Mouse (Mus musculus): ENCODE data around the gene Timp2. TPM values are rescaled to one million over a fixed set of nuclear protein-coding genes. Genes with fewer than 3 reads are reported as not detected.
A peak's percentile ranks its signal among the peaks of the same experiment; 100 is the strongest.
"Not testable (repeated sequence)": the region's sequence is repeated elsewhere in the genome, so short reads cannot be mapped to it uniquely, and the experiment has no call there.

Gene Timp2
- polyA plus RNA-seq, 1 experiment from 2014 or later: 30.9 TPM

DNA sequence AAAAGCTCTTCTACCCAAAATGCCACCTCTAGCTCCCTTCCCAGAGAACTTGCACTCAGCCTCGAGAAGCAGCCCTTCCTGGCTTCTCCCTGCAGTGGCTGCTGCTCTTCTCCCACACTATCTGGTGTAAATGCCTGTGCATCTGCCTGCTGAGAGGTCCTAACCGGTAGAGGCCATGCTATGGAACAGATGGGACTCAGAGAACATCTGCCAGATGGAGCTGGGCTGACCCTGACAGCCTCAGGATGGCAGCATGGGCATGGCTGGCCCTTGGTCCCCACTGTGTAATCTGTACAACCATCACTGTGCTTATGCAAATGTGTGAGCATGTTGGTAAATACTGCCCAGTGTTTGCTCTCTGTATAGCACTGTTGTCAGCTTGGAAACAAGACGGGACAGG is 32.9 kb downstream of the Timp2 start:
- no peak overlapping the region for H3K27ac ChIP-seq (ENCODE audit: low read length)
- no peak for ATAC-seq

DNA sequence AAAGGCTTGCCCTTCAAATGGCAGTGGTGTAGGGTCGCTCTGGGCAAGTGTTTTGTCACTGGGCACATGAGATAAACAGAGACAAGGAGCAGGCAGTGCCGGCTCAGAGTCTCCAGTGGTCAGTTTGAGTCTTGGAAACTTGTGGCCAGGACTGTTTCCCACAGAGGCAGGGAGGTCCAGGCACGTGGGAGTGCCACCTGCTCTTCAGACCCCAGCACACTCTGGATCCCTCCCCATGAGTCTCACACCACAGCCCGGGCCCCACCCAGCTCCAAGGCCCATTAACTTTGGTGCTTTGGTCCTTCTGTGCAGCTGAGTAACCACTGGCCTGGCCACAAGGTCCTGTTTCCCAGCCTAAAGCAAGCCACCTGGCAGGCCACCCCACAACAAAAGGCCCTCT is 33.6 kb downstream of the Timp2 start:
- Histone ChIP-seq H3K4me3 (ENCODE audit: low read length) (no peak overlapping the region), H3K9ac (ENCODE audit: low read depth, low read length) (no peak overlapping the region), H3K4me2 (ENCODE audit: low read depth, low read length) (no peak overlapping the region), H3K36me3 (ENCODE audit: control insufficient read depth, insufficient read depth, low read length) (no peaks in the 10 kb centered on the region), H3K27ac (ENCODE audit: low read length) (no peak overlapping the region), H3K4me1 (ENCODE audit: control insufficient read depth, insufficient read depth, low read length) (0 out of 2 replicates have a peak, but pooled peaks cover under 1% of the 10 kb centered on the region), H3K9me3 (ENCODE audit: control insufficient read depth, low read length) (no peaks in the 10 kb centered on the region), H3K27me3 (replicated peaks; ENCODE audit: control insufficient read depth, insufficient read depth, low read length) (no peaks in the 10 kb centered on the region)
- 69% methylated on average over 4 of the region's 4 CpGs for WGBS
- ATAC-seq: no peak

More for the DNA sequence above, 32.9 kb downstream of the Timp2 start:
- H3K4me1 ChIP-seq (ENCODE audit: control insufficient read depth, insufficient read depth, low read length): 0 out of 2 replicates have a peak, but pooled peaks cover 4% of the 10 kb centered on the region
- H3K9ac ChIP-seq (ENCODE audit: low read depth, low read length): no peak overlapping the region
- WGBS: 59% methylated on average over 3 of the region's 3 CpGs
- no peaks in the 10 kb centered on the region for H3K9me3 ChIP-seq (ENCODE audit: control insufficient read depth, low read length)
- no peaks in the 10 kb centered on the region for H3K27me3 ChIP-seq (replicated peaks; ENCODE audit: control insufficient read depth, insufficient read depth, low read length)
- H3K4me3 ChIP-seq (ENCODE audit: low read length): no peak overlapping the region
- no peaks in the 10 kb centered on the region for H3K36me3 ChIP-seq (ENCODE audit: control insufficient read depth, insufficient read depth, low read length)
- H3K4me2 ChIP-seq (ENCODE audit: low read depth, low read length): no peak overlapping the region

DNA sequence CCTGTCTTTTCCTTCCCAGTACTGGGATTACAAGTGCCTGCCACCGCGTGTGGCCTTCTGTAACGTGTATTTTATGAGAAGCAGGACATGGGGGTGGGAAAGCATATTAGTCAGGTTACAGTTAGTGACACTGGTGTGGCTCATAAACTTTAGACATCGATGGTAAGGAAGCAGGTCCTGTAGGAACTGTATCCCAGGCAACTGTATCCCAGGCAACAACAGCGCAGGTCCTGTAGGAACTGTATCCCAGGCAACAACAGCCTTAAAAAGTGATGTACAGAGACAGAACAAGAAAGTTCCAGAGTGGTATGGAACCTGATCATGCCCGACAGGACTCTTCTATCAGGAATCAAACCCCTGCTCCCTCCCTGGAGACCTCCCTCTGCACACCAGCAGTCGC is 34.0 kb downstream of the Timp2 start:
- H3K9ac ChIP-seq (ENCODE audit: low read depth, low read length): no peak overlapping the region
- ATAC-seq: no peak
- H3K36me3 ChIP-seq (ENCODE audit: control insufficient read depth, insufficient read depth, low read length): no peaks in the 10 kb centered on the region
- no peak overlapping the region for H3K4me3 ChIP-seq (ENCODE audit: low read length)
- no peaks in the 10 kb centered on the region for H3K9me3 ChIP-seq (ENCODE audit: control insufficient read depth, low read length)
- WGBS: 85% methylated on average over 7 of the region's 7 CpGs
- H3K4me2 ChIP-seq (ENCODE audit: low read depth, low read length): no peak overlapping the region
- no peak overlapping the region for H3K27ac ChIP-seq (ENCODE audit: low read length)
- H3K27me3 ChIP-seq (replicated peaks; ENCODE audit: control insufficient read depth, insufficient read depth, low read length): no peaks in the 10 kb centered on the region
- H3K4me1 ChIP-seq (ENCODE audit: control insufficient read depth, insufficient read depth, low read length): no peaks in the 10 kb centered on the region

DNA sequence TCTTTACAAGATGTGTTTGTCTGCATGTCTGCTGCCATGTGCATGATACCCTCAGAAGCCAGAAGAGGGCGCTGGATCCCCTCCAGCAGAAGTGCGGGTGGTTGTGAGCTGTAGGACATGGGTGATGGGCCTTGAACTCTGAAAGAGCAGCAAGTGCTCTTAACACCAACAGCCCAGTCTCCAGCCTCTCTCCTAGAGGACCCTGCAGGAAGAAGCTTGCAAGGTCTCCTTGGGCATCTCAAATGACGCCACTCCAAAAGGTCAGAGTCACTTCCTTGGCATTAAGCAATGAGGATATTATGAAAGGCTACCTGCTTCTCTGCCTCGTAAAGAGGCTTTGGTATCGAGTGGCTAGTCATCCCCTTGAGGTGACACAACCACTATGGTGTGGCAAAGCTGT is 36.9 kb downstream of the Timp2 start:
- Histone ChIP-seq H3K4me2 (ENCODE audit: low read depth, low read length) (no peak overlapping the region), H3K4me3 (ENCODE audit: low read length) (no peak overlapping the region), H3K36me3 (ENCODE audit: control insufficient read depth, insufficient read depth, low read length) (no peaks in the 10 kb centered on the region), H3K27me3 (replicated peaks; ENCODE audit: control insufficient read depth, insufficient read depth, low read length) (no peaks in the 10 kb centered on the region), H3K9ac (ENCODE audit: low read depth, low read length) (no peak overlapping the region), H3K4me1 (ENCODE audit: control insufficient read depth, insufficient read depth, low read length) (no peaks in the 10 kb centered on the region), H3K9me3 (ENCODE audit: control insufficient read depth, low read length) (no peaks in the 10 kb centered on the region), H3K27ac (ENCODE audit: low read length) (no peak overlapping the region)
- no peak for ATAC-seq
- 58% methylated on average over 5 of the region's 5 CpGs for WGBS

DNA sequence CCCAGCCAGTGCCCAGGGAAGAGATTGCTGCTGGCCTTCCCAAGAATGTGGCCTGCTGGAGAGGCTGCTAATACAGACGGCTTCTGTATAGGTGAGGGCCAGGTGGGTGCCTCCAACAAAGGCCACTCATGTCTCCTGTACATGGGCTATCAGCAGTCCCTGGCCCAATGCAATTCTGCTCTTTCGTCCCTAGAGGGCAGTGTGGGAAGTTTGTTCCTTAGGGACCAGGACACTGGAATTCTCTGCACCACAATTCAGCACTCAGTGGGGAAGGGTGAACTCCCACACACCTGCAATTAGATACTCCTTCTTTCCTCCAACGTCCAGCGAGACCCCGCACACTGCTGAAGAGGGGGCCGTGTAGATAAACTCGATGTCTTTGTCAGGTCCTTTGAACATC is 38.4 kb downstream of the Timp2 start:
- H3K4me1 ChIP-seq (ENCODE audit: control insufficient read depth, insufficient read depth, low read length): no peaks in the 10 kb centered on the region
- H3K36me3 ChIP-seq (ENCODE audit: control insufficient read depth, insufficient read depth, low read length): no peaks in the 10 kb centered on the region
- H3K27ac ChIP-seq (ENCODE audit: low read length): no peak overlapping the region
- H3K27me3 ChIP-seq (replicated peaks; ENCODE audit: control insufficient read depth, insufficient read depth, low read length): no peaks in the 10 kb centered on the region
- peak; percentile 40; the same call in 1 of the 2 replicates for ATAC-seq
- H3K4me2 ChIP-seq (ENCODE audit: low read depth, low read length): no peak overlapping the region
- H3K9ac ChIP-seq (ENCODE audit: low read depth, low read length): no peak overlapping the region
- H3K4me3 ChIP-seq (ENCODE audit: low read length): no peak overlapping the region
- H3K9me3 ChIP-seq (ENCODE audit: control insufficient read depth, low read length): no peaks in the 10 kb centered on the region
- 14% methylated on average over 7 of the region's 7 CpGs for WGBS

DNA sequence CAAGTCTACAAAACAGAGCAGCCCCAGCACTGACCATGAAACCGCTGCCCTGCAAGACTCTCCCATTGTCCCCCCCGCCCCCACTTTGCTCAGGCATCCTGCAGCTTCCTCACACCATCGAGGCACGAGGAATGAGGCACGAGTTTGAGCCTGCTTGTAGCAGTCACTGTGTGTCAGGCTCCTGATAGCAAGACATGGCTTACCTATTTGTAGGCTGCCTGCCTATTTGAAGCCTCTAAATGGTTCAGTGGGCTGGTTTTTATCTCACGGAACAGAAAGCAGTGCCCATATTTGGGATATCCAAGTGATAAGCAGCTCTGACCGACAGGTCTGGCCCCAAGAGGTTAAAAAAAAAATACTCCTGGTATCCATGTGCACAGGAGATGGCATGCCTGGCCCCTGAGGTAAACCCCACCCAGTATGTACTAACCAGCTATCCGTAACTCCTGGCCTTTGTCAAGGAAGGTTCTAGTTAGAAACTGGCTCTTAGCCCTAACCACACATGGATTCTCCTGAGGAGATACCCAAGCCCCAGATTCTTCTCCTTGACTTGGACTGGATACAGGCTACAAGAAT is 39.2 kb downstream of the Timp2 start:
- Histone ChIP-seq H3K4me3 (ENCODE audit: low read length) (no peak overlapping the region), H3K27me3 (replicated peaks; ENCODE audit: control insufficient read depth, insufficient read depth, low read length) (no peaks in the 10 kb centered on the region), H3K27ac (ENCODE audit: low read length) (no peak overlapping the region), H3K36me3 (ENCODE audit: control insufficient read depth, insufficient read depth, low read length) (no peaks in the 10 kb centered on the region), H3K9me3 (ENCODE audit: control insufficient read depth, low read length) (no peaks in the 10 kb centered on the region), H3K4me2 (ENCODE audit: low read depth, low read length) (no peak overlapping the region), H3K9ac (ENCODE audit: low read depth, low read length) (no peak overlapping the region), H3K4me1 (ENCODE audit: control insufficient read depth, insufficient read depth, low read length) (no peaks in the 10 kb centered on the region)
- ATAC-seq: no peak
- 76% methylated on average over 8 of the region's 8 CpGs for WGBS

DNA sequence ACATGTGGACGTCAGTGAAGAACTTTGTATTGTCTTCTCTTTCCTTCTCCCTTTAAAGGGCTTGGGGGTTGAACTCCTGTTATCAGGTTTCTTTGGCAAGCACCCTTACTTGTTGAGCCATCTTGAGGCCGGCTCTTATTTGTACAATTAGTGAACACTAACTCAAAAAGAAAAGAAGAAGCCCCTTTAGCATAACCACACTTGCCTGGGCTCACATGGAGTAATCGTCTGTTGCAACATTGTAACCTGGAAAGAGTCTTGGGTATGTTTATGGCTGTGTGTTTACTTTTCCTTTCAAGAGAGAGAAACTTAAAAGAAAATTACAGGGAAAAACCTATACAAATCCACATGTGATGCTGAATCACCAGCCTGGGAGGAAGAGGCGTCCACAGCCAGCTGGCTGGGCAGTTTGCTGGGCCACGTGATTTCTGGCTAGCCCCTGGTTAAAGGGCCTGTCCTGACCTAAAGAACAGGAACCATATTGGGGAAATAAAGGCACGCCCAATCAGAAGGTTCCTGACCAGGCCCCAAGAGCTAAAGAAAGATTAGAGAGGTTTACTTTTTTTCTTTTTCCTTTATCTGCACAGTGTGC is 43.3 kb downstream of the Timp2 start:
- Histone ChIP-seq H3K9ac (ENCODE audit: low read depth, low read length) (no peak overlapping the region), H3K36me3 (ENCODE audit: control insufficient read depth, insufficient read depth, low read length) (peaks cover 9% of the 10 kb centered on the region), H3K27ac (ENCODE audit: low read length) (no peak overlapping the region), H3K4me3 (ENCODE audit: low read length) (no peak overlapping the region), H3K4me1 (ENCODE audit: control insufficient read depth, insufficient read depth, low read length) (no peaks in the 10 kb centered on the region), H3K27me3 (replicated peaks; ENCODE audit: control insufficient read depth, insufficient read depth, low read length) (no peaks in the 10 kb centered on the region), H3K4me2 (ENCODE audit: low read depth, low read length) (no peak overlapping the region), H3K9me3 (ENCODE audit: control insufficient read depth, low read length) (no peaks in the 10 kb centered on the region)
- 65% methylated on average over 6 of the region's 6 CpGs for WGBS
- no peak for ATAC-seq

DNA sequence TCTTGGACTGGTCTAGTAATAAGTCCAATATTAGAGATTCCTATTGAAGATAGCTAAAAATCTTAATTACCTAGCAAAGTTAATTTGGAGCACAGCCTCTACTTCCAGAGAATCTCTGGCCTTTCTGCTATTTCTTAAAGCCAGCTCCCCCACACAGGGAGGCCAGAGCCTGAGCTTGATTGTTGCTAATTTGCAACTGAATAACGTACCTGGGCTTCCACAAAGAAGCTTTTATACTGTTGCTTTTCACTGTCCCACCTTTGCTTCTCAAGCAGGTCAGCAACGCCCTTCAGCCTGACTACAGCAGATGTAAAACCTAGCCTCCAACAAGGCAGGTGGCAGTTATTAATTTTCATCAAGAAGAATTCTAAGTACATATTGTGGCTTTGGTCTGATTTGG is 47.6 kb downstream of the Timp2 start:
- H3K36me3 ChIP-seq (ENCODE audit: control insufficient read depth, insufficient read depth, low read length); H3K4me1 ChIP-seq (ENCODE audit: control insufficient read depth, insufficient read depth, low read length); H3K4me2 ChIP-seq (ENCODE audit: low read depth, low read length); H3K4me3 ChIP-seq (ENCODE audit: low read length); H3K9me3 ChIP-seq (ENCODE audit: control insufficient read depth, low read length); H3K27ac ChIP-seq (ENCODE audit: low read length); H3K27me3 ChIP-seq (replicated peaks; ENCODE audit: control insufficient read depth, insufficient read depth, low read length); ATAC-seq; H3K9ac ChIP-seq (ENCODE audit: low read depth, low read length): not testable (repeated sequence)
- 86% methylated on average over 2 of the region's 2 CpGs for WGBS

DNA sequence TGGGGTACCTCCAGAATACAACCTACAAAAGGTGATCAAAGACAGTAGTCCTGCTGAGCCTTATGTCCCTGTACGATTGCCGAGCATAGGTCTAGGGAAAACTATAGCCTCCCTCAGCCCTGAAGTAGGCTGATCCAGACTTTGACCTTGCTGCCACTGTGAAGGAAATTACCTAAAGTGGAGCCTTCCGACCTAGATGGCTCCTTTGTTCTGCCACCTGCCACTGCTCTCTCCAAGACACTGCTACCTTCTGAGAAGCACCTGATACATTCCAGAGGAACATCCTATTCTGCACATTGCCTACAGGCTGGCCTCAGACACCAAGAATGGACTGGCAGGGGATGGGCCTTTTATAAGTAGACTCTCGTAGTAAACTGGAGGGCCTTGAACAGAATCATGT is 51.6 kb downstream of the Timp2 start:
- not testable (repeated sequence) for H3K4me2 ChIP-seq (ENCODE audit: low read depth, low read length); H3K36me3 ChIP-seq (ENCODE audit: control insufficient read depth, insufficient read depth, low read length); H3K27ac ChIP-seq (ENCODE audit: low read length); H3K9ac ChIP-seq (ENCODE audit: low read depth, low read length); H3K9me3 ChIP-seq (ENCODE audit: control insufficient read depth, low read length); H3K4me1 ChIP-seq (ENCODE audit: control insufficient read depth, insufficient read depth, low read length); H3K4me3 ChIP-seq (ENCODE audit: low read length); H3K27me3 ChIP-seq (replicated peaks; ENCODE audit: control insufficient read depth, insufficient read depth, low read length); ATAC-seq
- WGBS: 89% methylated on average over 4 of the region's 4 CpGs

DNA sequence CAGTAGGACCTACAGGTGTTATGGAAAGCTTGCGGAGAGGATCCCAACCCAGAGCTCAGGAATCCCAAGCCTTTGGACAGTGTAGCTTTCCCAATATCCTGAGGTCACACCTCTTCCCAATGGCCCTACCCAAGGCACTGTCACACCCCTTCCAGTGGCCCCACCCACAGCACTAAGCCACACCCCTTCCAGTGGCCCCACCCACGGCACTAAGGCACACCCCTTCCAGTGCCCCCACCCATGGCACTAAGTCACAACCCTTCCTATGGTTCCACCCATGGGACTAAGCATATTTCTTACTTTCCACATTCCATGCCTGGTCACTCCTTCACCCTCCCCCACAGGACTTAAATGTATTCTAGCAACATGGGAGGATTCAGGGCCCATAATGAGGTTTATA is 56.7 kb downstream of the Timp2 start:
- peak; percentile 28; the same call in 1 of the 2 replicates for ATAC-seq
- Histone ChIP-seq H3K36me3 (ENCODE audit: control insufficient read depth, insufficient read depth, low read length) (no peaks in the 10 kb centered on the region), H3K27me3 (replicated peaks; ENCODE audit: control insufficient read depth, insufficient read depth, low read length) (no peaks in the 10 kb centered on the region), H3K4me2 (ENCODE audit: low read depth, low read length) (no peak overlapping the region), H3K9ac (ENCODE audit: low read depth, low read length) (no peak overlapping the region), H3K4me3 (ENCODE audit: low read length) (no peak overlapping the region), H3K27ac (ENCODE audit: low read length) (no peak overlapping the region), H3K9me3 (ENCODE audit: control insufficient read depth, low read length) (no peaks in the 10 kb centered on the region), H3K4me1 (ENCODE audit: control insufficient read depth, insufficient read depth, low read length) (no peaks in the 10 kb centered on the region; the same call in 1 of the 2 replicates)
- WGBS: 74% methylated on average over 2 of the region's 2 CpGs
